Mouse (Mus musculus) layer of hippocampus, postnatal 25 days (tissue): ENCODE data around the gene Zdhhc19. TPM values are rescaled to one million over a fixed set of nuclear protein-coding genes. Genes with fewer than 3 reads are reported as not detected.

ENCODE experiments used
- DNase-seq, 2 experiments: peaks; one replicate each; pipeline ENCODE4 v3.0.0; 2022; ENCODE audit warnings: mixed read lengths in 2 of 2, low spot score in 1 of 2; ENCODE audit errors: extremely low spot score in 1 of 2
- total RNA-seq, 2 experiments: library from RNA; stranded (reverse); gene quantifications; 2 replicates each; pipeline ENCODE4 v1.2.3; 2021

Zdhhc19 gene
- total RNA-seq, 2 experiments from 2014 or later, result not detected

GRCm38 (mm10) chr16:32543422-32543821 lies 47.4 kb downstream of the Zdhhc19 start:
- DNase-seq, result no peak

- DNase-seq, result no peak
Observed at GRCm38 (mm10) chr16:32547156-32548068, 51.3 kb downstream of the Zdhhc19 start.

- no peak for DNase-seq
Observed at GRCm38 (mm10) chr16:32550084-32550483, 54.0 kb downstream of the Zdhhc19 start.

GRCm38 (mm10) chr16:32550487-32550886 lies 54.4 kb downstream of the Zdhhc19 start:
- DNase-seq, result no peak

GRCm38 (mm10) chr16:32551346-32551747 lies 55.3 kb downstream of the Zdhhc19 start:
- no peak for DNase-seq

GRCm38 (mm10) chr16:32555588-32555987 lies 59.5 kb downstream of the Zdhhc19 start:
- no peak for DNase-seq

GRCm38 (mm10) chr16:32559493-32559892 lies 63.4 kb downstream of the Zdhhc19 start:
- no peak for DNase-seq

GRCm38 (mm10) chr16:32563056-32563793 lies 67.2 kb downstream of the Zdhhc19 start:
- DNase-seq, result no peak

GRCm38 (mm10) chr16:32567282-32567681 lies 71.2 kb downstream of the Zdhhc19 start:
- DNase-seq, result no peak

GRCm38 (mm10) chr16:32568401-32568800 lies 72.3 kb downstream of the Zdhhc19 start:
- DNase-seq, result no peak

GRCm38 (mm10) chr16:32570042-32570441 lies 74.0 kb downstream of the Zdhhc19 start:
- no peak for DNase-seq

- no peak for DNase-seq
Observed at GRCm38 (mm10) chr16:32572528-32572927, 76.5 kb downstream of the Zdhhc19 start.

GRCm38 (mm10) chr16:32586482-32586881 lies 90.4 kb downstream of the Zdhhc19 start:
- no peak for DNase-seq

GRCm38 (mm10) chr16:32588568-32588967 lies 92.5 kb downstream of the Zdhhc19 start:
- DNase-seq, result no peak

GRCm38 (mm10) chr16:32591521-32591920 lies 95.5 kb downstream of the Zdhhc19 start:
- no peak for DNase-seq

- no peak for DNase-seq
Observed at GRCm38 (mm10) chr16:32593283-32593805, 97.3 kb downstream of the Zdhhc19 start.

- no peak for DNase-seq
Observed at GRCm38 (mm10) chr16:32593916-32594315, 97.9 kb downstream of the Zdhhc19 start.

- no peak for DNase-seq
Observed at GRCm38 (mm10) chr16:32594701-32595100, 98.6 kb downstream of the Zdhhc19 start.

- no peak for DNase-seq
Observed at GRCm38 (mm10) chr16:32595142-32595855, 99.2 kb downstream of the Zdhhc19 start.

- no peak for DNase-seq
Observed at GRCm38 (mm10) chr16:32597909-32598381, 101.9 kb downstream of the Zdhhc19 start.
